Mouse (Mus musculus): ENCODE results near the gene Myadm.

DNA sequence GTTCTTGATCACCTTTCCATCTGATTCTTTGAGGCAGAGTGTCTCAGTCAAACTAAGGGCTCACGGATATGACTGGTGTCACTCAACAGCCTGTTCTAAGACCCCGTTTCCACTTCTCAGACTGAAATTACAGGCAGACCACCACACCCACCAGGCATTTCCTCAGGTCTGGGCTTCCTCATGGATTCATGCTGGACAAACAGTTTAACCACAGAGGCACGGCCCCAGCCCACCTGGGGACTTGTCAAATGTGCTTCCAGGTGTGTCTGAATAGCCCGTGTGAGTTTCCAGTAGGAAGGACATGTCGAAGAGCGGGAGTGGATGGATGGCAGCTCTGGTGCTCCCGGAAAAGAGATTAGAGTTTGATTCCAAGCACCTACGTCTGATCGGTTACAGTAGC lies 60.9 kb downstream of the Myadm start:
- TF ChIP-seq CTCF (IDR thresholded peaks at IDR 0.05; ENCODE audit: borderline replicate concordance, extremely low read depth, insufficient read depth, insufficient read length) (no peak), POLR2A (IDR thresholded peaks at IDR 0.05; ENCODE audit: borderline replicate concordance, extremely low read depth, insufficient read depth, insufficient read length, poor library complexity, severe bottlenecking) (no peak)
